Mouse (Mus musculus) left cerebral cortex, adult 18-20 months (tissue): ENCODE measurements at regions not wholly inside any gene's neighbourhood (a gene's known extent, or its start where the extent isn't known, plus 50 kb on each side); places are given as distances from the start of the nearest gene placed in this dataset.

Experiments
- DNase-seq, 2 experiments: peaks; one replicate each; pipeline ENCODE4 v3.0.0; 2021 to 2022; ENCODE audit warnings: low spot score in 2 of 2, mixed read lengths in 1 of 2

GRCm38 (mm10) chr8:29460119-29460518, 2012.6 kb downstream of the Poteg start:
- DNase-seq: peak in 1 of 2 experiments; percentile 2

DNA sequence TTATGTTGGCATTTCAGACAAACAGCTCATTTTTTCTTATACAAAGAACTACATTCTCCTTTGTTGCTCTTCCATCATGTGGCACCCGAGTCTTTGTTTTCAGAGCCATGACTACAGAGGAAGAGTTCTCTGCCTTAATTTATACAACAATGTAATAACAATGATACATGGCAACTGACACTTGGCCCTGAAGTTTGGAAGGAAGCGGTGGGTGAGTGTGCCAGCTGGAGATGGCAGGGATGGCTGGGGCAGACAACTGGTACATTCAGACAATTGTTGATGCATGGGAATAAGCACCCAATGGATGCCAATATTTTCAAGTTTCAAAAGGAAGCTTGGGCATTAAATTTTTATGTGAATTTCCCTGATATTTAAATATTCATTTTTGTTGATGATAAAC, 2045.5 kb downstream of the Poteg start:
- no peak for DNase-seq

DNA sequence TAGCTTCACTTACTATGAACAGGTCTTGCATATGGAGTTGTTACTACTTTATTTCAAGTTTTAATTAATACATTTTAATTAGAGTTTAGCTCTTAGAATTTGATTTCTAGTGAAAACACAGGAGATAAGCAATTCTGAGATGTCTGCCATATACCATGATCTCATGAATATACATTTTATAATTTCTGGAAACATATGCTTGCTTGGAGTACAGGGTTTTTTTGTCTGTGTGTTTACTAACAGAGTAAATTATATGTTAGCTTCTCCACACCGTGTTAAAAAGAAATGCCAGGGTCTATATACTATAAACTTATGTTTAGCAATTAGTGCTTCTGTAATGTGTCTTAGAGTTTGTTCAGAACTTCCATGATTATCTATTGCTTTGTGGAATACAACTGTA, 2079.9 kb downstream of the Poteg start:
- no peak for DNase-seq

- DNase-seq: no peak
These were observed 2084.1 kb downstream of the Poteg start for GRCm38 (mm10) chr8:29531565-29531964.

DNA sequence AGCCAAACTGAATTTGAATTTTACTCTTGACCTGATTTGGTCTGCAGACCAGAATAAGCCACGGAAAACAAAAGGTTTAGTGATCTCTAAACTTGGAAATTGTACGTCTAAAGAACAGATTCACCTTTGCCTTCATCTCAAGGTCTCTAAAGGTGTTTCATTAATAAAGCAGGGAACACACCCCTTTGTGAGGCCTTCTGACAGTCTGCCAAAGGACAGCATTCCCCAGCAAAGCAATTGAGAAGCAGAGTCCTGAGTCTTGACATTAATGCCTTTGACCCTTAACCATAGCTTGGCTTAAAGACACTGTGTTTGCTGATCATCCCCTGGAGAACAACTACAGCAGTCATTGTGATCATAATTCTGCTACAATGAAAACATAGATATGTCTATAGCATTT, 2090.5 kb downstream of the Poteg start:
- no peak for DNase-seq

DNA sequence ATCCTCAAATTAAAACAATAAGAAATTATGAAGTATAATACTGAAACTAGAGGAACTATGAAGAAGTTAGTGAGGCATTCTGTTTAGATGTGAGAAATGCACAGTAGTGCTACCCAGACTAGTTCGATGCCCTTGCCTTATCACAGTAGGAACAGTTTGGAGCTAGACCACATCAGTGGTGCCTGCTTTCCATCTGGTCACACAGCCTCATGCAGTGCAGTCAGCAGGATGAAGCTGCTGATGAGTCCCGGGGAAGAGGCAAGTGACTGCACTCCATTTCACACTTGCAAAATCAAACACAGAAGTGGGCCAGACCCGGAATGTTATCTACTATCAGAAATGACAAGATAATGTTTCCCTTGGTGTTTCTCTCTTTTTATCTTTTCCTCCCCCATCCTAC, 2092.4 kb downstream of the Poteg start:
- no peak for DNase-seq

- no peak for DNase-seq
These were observed 2096.7 kb downstream of the Poteg start for GRCm38 (mm10) chr8:29544142-29544541.

GRCm38 (mm10) chr8:29585671-29586070, 2138.2 kb downstream of the Poteg start:
- DNase-seq: no peak

DNA sequence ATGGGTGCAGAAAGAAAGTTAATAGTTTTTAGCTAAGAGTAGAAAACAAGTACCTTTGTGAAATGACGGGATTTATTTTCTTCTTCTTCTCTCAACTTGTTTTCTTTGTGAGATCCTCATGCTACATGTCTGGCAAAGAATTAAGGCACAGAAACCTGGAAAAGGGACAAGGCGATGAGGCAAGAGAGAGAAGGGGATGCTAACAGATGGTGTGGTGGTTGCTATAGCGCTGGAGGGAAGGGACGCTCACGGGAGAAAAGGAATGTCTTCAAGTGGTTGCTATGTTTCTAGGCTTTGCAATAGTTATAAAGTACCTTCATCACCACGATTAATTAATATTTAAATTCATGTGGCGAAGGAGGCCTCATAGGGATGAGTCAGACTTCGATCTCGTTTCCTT, 2146.7 kb downstream of the Poteg start:
- peak in 1 of 2 experiments; percentile 2 for DNase-seq

GRCm38 (mm10) chr8:29614098-29614497, 2166.6 kb downstream of the Poteg start:
- no peak for DNase-seq

DNA sequence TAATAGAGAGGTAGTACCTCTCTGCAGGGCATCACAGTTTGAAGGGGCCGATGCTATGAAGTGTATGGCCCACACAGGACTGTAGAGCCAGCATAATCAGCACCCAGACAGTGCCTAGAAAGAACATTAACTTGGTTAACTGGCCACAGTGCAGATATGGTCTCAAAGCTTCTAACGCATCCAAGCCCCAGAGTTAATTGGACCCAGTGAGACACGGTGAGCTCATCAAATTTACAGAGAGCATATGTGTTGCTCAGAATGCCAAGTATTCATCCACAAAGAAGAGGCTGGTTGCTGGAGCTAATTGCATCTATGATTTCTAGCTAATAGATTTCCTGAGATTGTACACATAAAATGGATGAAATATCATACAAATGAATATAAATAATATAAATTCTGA, 2214.1 kb downstream of the Poteg start:
- no peak for DNase-seq

- no peak for DNase-seq
These were observed 2228.4 kb downstream of the Poteg start for GRCm38 (mm10) chr8:29675870-29676269.

DNA sequence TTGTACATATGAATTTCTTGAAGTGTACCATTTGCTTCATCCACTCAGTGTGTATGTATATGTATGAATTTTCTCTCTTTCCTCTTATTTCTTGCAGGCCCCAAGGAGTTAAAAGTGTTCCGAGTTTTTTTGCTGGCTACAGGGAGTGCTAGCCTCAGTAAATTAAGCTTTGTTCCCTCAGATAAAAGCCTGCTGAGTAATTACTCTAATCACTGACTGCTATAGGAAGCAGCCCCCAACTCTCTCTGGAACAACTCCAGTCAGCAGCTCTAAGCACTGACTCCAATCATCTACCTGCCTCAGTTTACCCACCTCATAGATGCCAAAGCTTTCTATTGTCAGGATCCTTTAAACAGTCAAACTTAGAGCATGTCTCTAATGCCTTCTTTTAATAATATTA, 2235.9 kb downstream of the Poteg start:
- DNase-seq: no peak

- DNase-seq: no peak
These were observed 2239.1 kb downstream of the Poteg start for GRCm38 (mm10) chr8:29686594-29686993.

DNA sequence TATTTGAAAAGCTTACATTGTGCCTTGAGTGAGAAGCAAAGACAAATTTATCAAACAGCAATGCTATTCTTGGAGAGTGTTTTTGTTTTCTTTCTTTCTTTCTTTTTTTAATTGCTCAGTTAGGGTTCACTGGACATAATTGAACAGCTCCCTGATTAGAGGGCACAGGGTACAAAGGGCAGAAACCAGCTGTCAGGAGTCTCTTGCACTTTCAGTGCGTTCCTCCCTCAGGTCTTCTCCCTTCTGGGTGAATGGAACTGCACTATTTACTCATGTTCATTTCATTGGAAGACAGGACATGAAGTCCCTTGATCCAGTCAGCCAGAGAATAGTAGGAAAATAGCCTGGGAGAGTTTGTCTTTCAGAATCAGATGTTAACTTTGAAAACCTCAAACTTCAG, 2248.2 kb downstream of the Poteg start:
- DNase-seq: no peak
